Mouse (Mus musculus) layer of hippocampus, adult 8-10 months (tissue): ENCODE results near the gene Inip. TPM values are rescaled to one million over a fixed set of nuclear protein-coding genes. Genes with fewer than 3 reads are reported as not detected.

ENCODE experiments used
- DNase-seq, 2 experiments: peaks; one replicate each; pipeline ENCODE4 v3.0.0; 2022; ENCODE audit warnings: low spot score in 2 of 2
- total RNA-seq, 4 experiments: library from RNA; stranded (reverse); gene quantifications; 2 replicates each; pipeline ENCODE4 v1.2.4; 2022

Inip gene
- total RNA-seq: 10 to 100 TPM; 20.9 to 26.0 (median 23.8) TPM

DNA sequence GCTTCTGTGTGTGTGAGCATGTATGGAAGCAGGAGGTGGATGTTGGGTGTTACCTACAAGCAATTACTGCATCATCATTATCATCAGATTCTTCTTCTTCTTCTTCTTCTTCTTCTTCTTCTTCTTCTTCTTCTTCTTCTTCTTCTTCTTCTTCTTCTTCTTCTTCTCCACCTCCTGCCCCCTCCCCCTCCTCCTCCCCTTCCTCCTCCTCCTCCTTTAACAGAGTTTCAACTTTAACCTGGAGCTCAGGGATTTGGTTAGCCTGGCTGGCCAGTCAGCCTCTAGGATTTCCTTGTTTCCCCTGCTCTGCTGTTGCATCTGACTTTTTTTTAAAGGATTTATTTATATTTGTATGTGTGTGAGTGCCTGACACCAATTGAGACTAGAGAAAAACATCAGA, at the start of gene Inip:
TSS of gene Inip (minus strand) at position 101 of the 400 bp plus-strand sequence.
- DNase-seq: no peak

DNA sequence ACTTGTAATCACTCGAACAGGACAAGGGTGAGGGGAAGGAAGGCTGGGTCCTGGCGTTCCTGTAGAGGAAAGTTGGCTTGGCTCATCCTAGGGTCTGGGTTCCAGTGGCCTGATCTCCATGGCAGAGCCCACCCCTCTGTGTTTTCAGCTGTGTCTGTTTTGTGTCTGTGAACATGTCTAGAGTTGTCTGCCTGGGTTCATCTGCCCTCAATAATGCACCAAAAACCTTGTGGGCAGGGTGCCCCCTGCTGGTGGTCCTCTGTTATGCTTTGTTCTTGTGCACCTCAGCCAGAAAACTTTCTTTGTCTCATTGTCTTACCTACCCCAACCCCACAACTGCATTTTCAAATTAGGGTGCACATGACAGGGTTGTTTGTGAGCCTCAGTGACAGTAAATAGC, 48.8 kb upstream of the Inip start:
- DNase-seq: peak; percentile 48 to 75

DNA sequence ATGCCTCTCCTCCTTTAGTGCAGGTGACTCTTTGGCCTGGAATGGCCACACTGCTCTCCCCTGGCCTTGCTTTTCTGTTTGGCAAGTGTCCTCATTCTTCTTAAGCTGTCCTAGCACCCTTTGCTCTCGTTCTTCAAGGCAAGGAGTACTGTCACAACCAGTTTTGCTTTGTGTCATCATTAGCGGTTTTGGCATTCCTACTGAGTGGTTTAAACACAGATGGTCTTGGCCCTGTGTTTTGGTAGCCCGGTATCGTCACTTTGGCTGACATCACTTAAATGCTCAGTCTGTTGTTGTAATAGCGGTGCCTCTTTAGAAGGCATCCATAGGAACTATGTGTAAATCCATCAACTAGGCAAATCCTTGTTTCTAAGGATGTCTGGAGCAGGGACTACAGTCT, 46.1 kb upstream of the Inip start:
- DNase-seq: no peak

DNA sequence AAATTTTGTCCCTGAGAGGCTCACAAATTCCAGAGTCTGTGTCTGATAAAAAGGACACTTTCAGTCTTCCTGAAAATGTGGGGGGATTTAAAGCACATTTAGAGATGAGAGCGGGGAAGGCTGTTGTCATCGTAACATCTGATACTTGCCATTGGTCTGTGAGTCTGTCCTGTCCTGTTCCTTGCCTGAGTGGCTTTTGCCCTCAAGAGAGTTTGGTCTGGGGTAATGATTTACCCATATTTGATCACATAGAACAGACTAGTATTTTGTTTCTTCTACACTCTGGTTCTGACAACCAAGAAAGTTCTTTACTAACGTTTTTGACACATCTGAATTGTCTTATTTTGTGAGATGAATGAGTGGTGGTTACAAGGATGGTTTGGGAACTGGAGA, 43.9 kb upstream of the Inip start:
- DNase-seq: no peak

DNA sequence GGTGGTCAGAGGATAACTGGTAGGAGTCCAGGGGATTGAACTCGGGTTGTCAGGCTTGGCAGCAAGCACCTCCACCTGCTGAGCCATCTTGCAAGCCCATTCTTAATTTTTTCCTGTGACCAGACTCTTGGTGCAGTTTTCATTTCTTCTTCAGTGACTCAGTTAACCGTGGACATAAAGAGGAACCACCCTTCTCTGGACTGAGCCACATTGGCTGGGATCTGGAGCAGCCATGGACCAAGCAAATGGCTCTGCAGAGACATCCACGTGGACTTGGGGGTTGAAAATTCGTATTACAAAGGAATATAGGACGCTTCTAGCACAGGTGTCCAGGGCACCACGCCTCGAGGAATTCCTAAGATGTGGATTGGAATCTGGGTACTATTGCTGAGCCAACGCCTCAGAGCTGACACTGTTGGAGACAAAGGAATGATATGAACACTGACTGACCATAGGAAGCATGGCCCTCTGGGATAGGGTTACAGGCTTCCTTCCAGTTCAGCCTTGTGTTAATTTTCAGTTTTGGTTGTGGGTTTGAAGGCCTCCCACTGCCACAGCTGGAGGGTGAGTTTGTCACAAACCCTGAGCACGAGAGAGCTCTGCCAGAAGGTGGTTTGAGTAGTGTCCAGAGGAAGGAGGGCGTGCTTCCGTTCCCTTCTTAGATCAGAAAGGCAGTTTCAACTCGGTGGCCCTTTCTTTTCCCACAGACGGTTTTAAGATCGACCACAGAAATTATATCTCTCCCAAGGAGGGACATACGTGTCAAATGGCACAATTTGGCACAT, 43.3 kb upstream of the Inip start:
- no peak for DNase-seq

DNA sequence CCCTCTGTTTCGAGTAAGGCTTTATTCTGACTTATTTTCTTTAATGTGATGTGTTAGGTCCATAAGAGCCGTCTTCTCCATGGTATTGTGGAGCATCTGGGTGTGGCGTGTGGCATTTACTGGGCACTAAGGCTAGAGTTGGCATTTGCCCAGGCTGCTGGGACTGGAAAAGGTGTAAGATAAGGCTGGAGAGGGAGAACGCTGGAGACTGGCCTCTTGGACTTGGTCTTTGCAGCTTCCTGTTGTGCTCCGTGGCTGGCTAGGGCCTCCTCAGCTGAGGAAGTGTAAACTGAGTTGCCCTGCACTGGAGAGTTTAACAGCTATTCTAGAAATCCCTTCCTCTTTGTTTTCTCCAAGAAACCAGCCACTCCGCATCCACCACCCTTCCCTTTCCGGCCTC, 36.3 kb upstream of the Inip start:
- no peak for DNase-seq

DNA sequence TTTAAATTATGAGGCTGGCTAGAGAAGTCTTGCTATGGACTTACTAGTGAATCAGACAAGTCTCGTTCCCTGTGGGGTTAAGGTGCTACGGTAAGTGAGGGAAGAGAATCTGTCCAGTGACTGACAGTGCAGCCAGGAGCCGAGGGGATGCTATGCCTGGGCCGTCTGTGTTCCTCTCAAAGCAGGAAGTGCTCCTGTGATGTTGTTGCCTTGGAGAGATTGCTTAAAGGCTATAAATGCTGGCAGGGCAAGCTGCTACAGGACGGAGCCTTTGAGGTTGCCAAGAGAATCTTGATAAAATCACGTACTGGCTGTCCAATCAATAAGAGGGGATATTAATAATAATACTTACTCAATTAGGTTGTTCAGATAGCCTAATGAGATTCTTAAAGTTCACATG, 31.4 kb upstream of the Inip start:
- DNase-seq: no peak

DNA sequence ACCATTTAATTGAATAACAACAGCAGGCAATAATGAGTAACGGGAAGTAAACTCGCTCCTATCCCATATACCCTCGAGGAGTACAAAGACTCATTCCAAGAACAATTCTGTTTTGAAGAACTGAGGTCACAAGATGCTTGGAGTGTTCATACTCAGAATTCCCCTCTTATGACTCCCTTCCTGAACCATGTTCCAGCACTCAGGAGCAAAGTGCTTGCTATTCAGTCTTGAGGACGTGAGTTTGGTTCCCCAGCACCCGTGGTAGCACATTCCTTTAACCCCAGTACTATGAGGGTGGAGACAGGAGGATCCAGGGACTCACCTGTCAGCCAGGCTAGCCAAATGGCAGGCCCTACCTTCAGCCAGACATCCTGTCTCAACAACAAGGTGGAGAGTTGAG, 29.6 kb upstream of the Inip start:
- no peak for DNase-seq

DNA sequence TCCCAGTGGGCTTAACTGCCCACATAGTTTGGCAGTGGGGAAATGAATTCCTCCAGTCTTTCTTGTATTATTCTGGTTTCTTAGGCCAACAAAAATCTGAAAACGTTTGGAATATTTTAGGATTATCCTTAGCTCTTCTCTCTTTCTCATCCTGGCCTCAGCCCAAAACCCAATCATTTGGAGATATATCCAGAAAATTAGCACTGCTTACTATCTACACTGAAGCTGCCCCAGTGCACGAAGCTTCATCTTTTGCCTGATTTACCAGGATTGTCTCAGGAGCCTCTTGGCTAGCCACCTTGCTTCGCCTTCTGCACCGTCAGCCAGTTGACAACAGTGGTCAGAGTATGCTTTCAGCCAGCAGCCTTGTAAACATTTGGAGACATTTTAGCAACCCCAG, 27.7 kb upstream of the Inip start:
- no peak for DNase-seq

DNA sequence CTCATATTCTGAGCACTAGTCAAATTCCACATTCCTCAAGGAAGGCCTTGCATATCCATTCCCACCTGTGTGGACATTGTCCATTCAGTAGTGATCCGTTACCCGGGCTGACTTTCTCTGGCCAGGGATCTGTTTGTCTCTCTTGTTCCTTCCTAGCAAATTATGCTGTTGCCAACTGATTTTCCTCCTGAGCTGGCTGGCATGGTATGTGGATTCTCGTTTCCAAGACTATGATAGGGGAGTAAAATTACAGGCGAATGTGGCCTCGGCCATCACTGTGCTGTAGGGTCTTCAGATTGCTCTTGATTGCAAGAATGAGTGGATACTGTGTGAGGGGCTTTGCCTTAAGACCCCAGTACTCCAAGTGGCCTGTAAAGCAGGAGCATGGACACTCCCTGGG, 25.0 kb upstream of the Inip start:
- no peak for DNase-seq

DNA sequence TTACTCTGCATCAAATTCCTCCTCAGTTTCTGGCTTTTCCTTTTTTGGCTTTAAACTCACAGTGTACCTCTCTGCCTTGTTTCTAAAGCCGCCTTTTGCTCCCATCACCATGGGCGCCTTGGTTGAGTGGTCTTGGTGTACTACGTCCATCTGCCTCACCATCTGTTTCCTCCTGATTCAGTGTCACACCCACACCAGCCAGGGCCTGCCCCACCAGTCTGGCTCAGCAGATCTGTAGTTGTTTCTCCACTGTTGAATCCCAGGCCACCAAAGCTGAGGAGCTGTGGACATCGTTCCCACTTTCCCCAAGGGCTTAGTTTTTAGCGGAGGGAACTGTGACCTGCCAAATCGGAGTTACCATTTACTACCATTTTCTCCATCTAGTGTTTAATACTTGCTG, 24.2 kb upstream of the Inip start:
- peak; percentile 39 to 64 for DNase-seq

DNA sequence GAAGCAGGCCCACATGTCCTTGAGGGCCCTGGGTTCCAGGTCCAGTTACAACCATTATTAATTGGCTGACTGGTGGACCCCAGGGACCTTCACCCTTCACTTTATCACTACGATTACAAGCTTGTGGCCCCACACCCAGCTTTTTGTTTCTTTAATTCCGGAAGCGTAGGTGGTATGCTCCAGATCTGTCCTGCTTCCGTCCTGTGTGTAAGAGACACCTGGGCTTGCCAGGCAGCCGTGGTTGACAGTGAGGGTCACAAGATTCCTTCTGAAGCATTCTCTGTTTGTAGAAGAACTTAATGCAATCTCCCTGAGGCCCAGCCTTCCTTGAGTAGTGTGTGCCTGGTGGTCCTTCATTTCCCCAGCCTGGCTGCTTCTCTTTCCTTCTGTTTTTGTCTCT, 23.5 kb upstream of the Inip start:
- DNase-seq: no peak

DNA sequence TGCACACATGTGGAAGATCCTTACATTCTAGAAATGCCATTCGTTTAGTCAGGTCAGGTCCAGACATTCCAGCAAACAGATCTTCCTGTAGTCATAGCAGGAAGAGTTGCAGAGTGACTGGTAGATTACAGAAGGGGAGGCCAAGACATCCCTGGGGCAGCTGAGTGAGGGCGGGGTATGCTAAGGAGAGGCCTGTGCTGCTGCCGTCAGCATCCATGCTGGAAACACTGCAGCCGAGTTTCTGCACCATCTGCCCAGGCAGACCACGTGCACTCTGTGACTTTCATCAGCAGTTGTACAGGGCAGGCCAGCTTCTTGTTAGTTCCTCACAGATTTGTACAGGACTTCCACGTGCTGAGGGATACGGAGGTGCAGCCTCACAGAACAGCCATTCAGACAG, 22.1 kb upstream of the Inip start:
- peak; percentile 68 to 72 for DNase-seq

DNA sequence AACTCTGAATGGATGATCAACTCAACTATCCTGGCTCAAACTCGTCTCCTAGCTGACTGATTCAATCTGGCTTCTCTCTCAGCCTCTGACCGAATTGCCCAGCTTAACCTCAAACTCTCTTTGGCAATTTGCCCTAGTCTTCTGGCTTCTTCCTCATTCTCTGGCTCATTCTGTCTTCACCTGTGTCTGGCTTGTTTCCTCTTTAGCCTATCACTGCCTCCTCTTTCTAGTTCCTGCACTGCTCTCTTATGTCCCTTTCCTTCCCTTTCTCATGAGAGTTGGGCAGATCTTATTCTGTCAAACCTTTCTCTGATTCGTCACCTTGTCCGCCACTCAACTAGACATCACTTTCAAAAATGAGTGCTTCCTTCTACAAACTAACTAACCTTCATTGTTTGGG, 20.7 kb upstream of the Inip start:
- no peak for DNase-seq

DNA sequence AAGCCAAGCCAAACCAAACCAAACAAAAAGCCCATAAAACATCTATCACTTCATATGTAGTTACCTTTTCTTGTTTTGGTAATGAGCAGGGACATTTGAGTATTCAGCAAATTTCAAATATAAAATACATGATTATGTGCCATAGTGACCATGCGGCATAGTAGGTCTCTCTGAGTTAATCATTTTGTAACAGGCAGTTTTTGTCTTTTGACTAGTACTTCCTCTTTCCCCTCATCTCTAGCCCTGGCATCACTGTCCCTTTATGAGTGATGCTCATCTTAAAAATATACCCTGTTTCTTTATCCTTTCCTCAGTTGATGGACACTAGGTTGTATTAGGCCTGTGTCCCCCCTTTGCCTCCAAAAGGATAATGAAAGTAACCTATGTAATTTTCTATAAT, 20.1 kb upstream of the Inip start:
- no peak for DNase-seq

DNA sequence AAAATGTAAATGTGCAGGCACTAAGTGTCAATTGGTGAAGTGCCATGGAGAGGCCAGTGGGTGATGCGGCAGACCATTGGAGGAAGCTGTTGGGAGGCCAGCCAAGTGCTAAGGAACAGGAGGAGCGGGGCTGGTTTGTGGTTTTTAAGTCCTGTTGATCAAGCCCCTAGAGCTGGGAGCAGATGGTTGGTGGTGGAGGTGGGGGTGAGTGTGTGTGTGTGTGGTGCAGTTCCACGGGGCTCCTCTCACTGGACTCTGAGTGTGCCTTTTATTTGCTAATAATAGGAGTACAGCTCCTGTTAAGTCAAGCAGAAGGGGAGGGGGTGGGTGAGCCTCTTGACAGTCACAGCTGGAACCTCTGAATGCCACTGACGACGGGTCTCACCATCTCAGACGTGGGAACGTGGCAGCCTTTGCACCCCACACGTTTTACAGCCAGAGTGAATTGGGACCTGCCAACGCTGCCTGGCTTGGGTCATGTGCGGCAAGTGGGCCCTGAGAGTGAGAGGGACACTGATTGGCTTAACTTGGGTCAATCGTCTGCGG, 18.2 kb upstream of the Inip start:
- no peak for DNase-seq

DNA sequence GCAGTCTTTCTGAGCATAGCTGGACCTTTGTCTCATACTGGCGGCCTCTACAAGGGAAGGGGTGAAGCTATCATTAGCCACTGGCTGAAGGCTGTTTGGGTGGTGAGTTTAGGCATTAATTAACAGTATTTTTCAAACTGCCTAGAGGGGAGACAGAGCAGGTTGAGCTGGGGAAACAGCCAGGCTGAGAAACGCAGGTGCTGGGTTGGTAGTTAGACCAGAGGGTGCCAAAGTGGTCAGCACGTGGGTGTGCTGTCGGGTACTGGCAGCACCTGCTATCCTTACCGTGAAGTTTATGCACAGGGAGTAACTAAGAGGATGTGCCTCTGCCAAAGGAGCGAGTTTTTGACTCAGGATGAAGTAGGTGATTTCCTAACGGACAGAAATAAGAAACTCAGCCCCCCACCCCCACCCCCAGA, 17.7 kb upstream of the Inip start:
- no peak for DNase-seq

DNA sequence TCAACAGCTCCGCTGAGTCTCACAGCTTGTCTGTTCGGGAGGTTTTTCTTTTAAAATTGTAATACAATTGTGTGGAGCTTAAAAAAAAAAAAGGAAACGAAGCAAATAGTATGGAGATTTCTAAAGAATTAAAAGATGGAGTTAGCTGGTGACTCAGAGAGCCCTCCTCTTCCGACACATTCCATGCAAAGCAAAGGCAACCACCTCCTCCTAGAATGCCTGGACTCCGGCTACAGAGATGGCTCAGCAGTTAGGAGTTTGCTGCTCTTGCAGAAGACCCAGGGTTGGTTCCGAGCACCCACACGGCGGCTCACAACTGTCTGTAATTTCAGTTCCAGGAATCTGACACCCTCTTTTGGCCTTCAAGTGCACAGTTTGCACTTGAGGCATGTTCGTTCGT, 17.1 kb upstream of the Inip start:
- no peak for DNase-seq

DNA sequence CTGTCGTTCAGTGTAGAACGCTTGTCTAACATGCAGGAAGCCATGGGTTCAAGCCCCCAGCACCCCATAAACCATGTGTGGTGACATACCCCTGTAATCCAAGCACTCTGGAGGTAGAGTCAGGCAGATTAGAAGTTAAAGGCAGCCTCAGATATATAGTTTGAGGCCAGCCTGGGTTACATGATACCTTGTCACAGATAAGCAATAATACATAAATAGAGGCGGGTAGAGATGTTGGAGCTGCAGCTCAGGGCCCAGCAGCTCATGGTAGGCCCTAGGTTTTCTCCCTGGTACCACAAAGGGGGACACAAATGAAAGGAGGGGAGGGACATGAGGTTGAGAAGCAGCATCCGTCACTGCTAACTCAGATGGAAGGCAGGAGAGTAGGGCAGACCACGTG, 16.4 kb upstream of the Inip start:
- DNase-seq: no peak

DNA sequence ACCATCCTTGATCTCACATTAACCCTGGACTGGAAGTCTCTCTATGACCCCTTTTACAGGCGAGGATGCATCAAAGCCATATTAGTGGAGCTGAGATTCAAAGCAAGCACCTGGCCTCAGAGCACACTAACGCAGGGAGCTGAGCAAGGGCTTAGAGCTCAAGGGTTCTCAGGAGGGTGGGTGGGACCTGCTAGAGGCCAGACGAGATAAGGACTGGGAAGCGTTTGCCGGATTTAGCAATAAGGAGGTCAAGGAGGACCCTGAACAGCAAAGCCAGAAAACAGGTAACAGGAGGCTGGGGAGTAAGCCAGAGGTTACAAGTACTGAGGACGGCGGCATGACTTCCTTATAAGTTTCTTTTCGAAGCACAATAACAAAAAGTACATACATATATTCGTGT, 15.1 kb upstream of the Inip start:
- DNase-seq: no peak

DNA sequence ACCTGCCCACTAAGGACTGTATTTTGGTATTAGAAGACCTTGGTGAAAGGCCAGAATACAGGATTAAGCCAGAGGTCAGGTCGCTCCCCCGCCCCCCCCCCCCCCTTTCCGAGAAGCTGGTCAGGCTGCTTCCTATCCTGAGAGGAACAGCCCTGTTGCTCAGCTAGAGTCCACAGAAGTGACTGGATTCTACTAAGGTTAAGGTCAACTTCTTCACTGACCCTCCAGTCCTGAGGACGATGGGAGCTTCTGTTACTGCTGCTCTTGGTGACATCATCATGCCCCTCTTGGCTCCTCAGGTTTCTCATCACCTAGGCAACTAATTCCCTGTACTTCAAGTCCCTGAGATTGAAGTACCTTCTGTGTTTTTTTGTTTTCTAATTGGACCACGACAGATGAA, 14.6 kb upstream of the Inip start:
- no peak for DNase-seq

DNA sequence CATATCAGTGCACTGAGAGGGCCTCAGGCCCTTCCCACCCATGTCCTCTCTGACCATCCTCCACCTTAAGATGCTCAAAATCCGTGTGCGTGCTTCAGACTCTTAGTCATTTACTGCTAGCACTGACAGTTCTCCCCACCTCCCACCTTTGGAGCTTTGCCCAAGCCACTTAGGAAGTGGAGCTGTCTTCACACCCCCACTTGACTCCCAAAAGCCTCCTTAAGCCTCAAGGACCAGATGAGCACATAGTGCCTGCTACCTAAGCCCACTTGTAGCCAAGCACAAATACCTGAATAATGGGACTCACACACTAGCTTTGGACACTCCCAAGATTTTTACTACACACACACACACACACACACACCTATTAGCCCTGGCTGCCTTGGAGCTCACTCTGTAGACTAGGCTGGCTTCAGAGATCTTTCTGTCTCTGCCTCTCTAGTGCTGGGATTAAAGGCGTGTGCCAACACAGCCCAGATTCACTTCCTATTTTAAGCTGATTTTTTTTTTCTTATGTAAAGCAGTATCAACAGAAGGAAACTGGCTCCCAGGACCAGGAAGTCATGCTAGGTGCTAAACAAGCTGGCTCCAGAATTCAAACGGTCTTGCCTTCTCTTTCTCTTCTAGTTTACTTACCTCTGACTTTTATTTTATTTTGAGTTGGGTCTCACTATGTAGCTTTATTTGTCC, 13.9 kb upstream of the Inip start:
- DNase-seq: no peak

DNA sequence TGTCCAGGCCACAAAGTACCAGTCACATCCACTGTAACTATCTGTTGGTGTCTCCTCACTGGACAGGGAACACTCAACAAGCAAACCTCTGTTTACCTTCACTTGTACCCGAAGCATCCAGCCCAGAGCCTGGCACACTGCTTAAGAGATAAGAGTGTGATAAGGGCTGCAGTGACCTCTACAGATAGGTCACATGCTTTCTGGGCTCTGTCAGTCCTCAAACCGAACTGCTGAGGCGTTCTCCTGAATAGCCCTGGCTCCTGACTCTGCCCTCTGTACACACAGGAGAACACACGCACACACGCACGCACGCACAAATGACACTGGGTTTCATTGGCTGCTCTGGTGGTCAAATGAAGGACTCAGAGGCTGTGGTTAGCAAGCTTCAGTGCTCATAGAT, 12.7 kb upstream of the Inip start:
- DNase-seq: no peak
